Mouse (Mus musculus): ENCODE measurements at regions not wholly inside any gene's neighbourhood (a gene's known extent, or its start where the extent isn't known, plus 50 kb on each side); places are given as distances from the start of the nearest gene placed in this dataset.
A peak's percentile ranks its signal among the peaks of the same experiment; 100 is the strongest.
"Not testable (repeated sequence)": the region's sequence is repeated elsewhere in the genome, so short reads cannot be mapped to it uniquely, and the experiment has no call there.

- no peak for DNase-seq (ENCODE audit: low read depth, low spot score)
Observed at GRCm38 (mm10) chr4:44424831-44425704, 124.4 kb downstream of the Melk start.

- no peak for DNase-seq (ENCODE audit: low read depth, low spot score)
Observed at GRCm38 (mm10) chr4:44434593-44434992, 133.9 kb downstream of the Melk start.

GRCm38 (mm10) chr4:44445511-44445910 lies 144.8 kb downstream of the Melk start:
- DNase-seq (ENCODE audit: low read depth, low spot score): no peak

GRCm38 (mm10) chr4:44450881-44451532 lies 150.3 kb downstream of the Melk start:
- DNase-seq (ENCODE audit: low read depth, low spot score): no peak

- DNase-seq (ENCODE audit: low read depth, low spot score): peak; percentile 11
Observed at GRCm38 (mm10) chr4:44452043-44452618, 151.5 kb downstream of the Melk start.

- no peak for DNase-seq (ENCODE audit: low read depth, low spot score)
Observed at GRCm38 (mm10) chr4:44453552-44453951, 152.9 kb downstream of the Melk start.

- no peak for DNase-seq (ENCODE audit: low read depth, low spot score)
Observed at GRCm38 (mm10) chr4:44455851-44456250, 155.2 kb downstream of the Melk start.

- DNase-seq (ENCODE audit: low read depth, low spot score): not testable (repeated sequence)
Observed at GRCm38 (mm10) chr4:44473511-44473910, 172.8 kb downstream of the Melk start.
